Mouse (Mus musculus) heart, postnatal 0 days (tissue): ENCODE measurements at regions not wholly inside any gene's neighbourhood (a gene's known extent, or its start where the extent isn't known, plus 50 kb on each side); places are given as distances from the start of the nearest gene placed in this dataset.

Experiments
- CTCF ChIP-seq: IDR thresholded peaks from 2 replicates; pipeline ENCODE4 v1.5.1; 2016; ENCODE audit warnings: antibody characterized with exemption, control low read depth, low read depth
- EP300 ChIP-seq: IDR thresholded peaks from 2 replicates; pipeline ENCODE4 v1.6.1; 2016; ENCODE audit warnings: antibody characterized with exemption, low read depth

GRCm38 (mm10) chr2:94512027-94512426, 74.1 kb upstream of the Api5 start:
- TF ChIP-seq CTCF (no peak), EP300 (no peak)
